Mouse (Mus musculus) adrenal gland, postnatal 14 days (tissue): ENCODE measurements around the gene Smlr1. TPM values are rescaled to one million over a fixed set of nuclear protein-coding genes. Genes with fewer than 3 reads are reported as not detected.
A peak's percentile ranks its signal among the peaks of the same experiment; 100 is the strongest.

Source experiments
- DNase-seq: peaks from one replicate; pipeline ENCODE4 v3.0.0; 2021; ENCODE audit warnings: mixed read lengths
- total RNA-seq: library from RNA; stranded (reverse); gene quantifications from 2 replicates; pipeline ENCODE4 v1.2.3, GENCODE M21; 2021

Gene Smlr1
- total RNA-seq, 1 experiment from 2014 or later, result 7.7 TPM

DNA sequence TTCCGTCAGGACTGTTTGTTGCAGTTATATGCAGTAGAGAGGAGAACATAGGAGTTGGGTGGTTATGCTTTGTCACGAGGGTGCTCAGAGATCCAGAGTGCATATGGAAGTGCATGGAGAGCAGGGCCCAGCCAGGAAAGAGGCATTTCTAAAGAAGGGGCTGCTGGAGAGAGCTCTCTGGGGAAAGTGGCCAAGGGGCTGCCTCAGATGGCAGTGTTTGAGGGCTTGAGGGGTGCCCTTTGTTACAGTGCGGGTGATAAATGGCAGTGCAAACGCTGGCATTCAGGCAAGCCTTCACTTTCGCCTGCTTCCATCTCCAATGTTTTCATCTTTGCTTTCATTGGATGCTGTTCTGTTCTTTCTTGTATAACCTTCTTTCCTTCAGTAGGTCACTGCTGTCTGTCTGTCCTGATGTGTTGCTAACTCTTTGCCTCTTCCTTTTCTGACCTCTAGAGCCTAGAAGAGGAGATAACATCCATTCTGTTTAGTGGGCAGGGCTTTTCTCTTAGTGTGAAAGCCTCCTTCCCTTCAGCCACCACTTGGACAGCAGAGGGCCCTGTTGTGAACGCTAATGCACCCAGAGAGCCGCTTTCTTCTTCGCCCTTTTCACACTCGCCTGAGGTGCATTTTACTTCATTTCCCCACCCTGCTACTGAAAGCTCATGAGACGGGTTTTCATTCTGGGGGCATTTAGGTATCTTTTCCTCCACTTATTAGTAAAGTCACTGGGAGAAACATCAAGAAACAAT lies 36.6 kb downstream of the Smlr1 start:
- DNase-seq, result no peak

DNA sequence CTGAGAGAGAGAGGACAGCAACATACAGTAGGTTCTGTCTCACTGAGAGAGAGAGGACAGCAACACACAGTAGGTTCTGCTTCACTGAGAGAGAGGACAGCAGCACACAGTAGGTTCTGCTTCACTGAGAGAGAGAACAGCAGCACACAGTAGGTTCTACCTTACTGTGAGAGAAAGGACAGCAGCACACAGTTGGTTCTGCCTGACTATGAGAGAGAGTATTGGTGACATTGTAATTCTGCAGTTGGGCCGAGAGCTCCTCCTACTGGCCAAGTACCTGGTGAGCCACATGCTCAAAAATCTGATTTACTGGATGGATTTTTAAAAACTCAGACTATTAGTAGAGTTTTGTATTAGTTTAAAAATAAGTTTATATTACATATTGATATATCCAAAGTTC lies 47.6 kb downstream of the Smlr1 start:
- peak; percentile 80 for DNase-seq

DNA sequence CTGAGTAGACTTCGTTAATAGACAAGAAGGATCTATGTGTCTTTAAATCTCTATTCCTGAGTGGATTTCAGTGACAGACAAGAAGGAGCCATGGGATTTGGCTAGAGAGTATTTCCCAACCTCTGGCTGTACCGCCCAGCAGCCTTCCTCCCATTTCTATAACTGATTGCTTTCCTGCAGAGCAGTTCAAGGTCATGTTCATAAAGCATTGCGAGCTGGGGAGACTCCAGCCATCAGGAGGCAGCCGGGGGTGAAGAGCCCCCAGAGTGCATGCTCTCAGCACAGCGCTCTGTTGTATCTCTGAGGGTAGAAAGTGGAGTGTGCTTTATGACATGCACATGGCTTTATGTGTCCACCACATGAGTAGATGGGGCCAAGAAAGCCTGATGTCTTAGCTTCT lies 53.3 kb downstream of the Smlr1 start:
- peak; percentile 50 for DNase-seq

DNA sequence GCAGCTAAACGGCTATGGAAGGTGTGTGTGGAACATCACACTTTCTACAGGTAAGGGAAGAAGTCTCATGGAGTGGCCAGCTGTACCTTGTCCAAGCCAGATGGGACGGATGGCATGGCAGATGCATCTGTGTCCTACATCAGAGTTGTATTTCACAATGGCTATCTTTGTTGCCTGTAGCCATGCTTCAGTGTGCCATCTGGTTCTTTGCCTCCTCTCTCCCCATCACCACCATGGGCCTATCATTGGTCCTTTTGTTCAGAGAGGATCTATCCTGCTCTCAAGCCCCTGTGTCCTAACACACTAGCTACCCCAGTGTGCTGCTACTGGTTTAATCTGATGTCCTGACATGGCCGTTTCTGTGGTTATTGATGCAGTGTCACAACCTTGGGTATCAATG lies 56.4 kb downstream of the Smlr1 start:
- no peak for DNase-seq

Other genes with a start within 250 kb of the Smlr1 start
- 65.2 and 68.4 TPM in 2 replicates for gene Akap7, start 228.4 kb downstream of the Smlr1 start, total RNA-seq
- 94.9 and 106 TPM in 2 replicates for gene Epb41l2, start 176.5 kb downstream of the Smlr1 start, total RNA-seq